Mouse (Mus musculus): ENCODE measurements around the gene Slc23a2. TPM values are rescaled to one million over a fixed set of nuclear protein-coding genes. Genes with fewer than 3 reads are reported as not detected.

The Slc23a2 gene
- polyA plus RNA-seq, 1 experiment from 2014 or later, result 44.6 TPM

GRCm38 (mm10) chr2:132079139-132079538 lies 65.8 kb downstream of the Slc23a2 start:
- Histone ChIP-seq H3K9ac (no peak overlapping the region), H3K9me3 (ENCODE audit: control insufficient read depth, low read length) (no peaks in the 10 kb centered on the region), H3K27me3 (ENCODE audit: control insufficient read depth, insufficient read depth, low read length) (no peaks in the 10 kb centered on the region), H3K4me2 (replicated peaks) (no peak overlapping the region), H3K4me1 (replicated peaks; ENCODE audit: control insufficient read depth, insufficient read depth, low read length) (no peaks in the 10 kb centered on the region), H3K36me3 (replicated peaks; ENCODE audit: control insufficient read depth, insufficient read depth) (peaks cover 55% of the 10 kb centered on the region), H3K4me3 (replicated peaks; ENCODE audit: low read length) (no peak overlapping the region), H3K27ac (no peak overlapping the region)
- DNase-seq (ENCODE audit: low spot score) (no peak), ATAC-seq (ENCODE audit: low FRiP score) (no peak)
- 87% methylated on average over 5 of the region's 5 CpGs for WGBS

- WGBS, result 73% methylated on average over 3 of the region's 3 CpGs
- no peak overlapping the region for H3K9ac ChIP-seq
- no peaks in the 10 kb centered on the region for H3K27me3 ChIP-seq (ENCODE audit: control insufficient read depth, insufficient read depth, low read length)
- H3K4me1 ChIP-seq (replicated peaks; ENCODE audit: control insufficient read depth, insufficient read depth, low read length), result no peaks in the 10 kb centered on the region
- ATAC-seq (ENCODE audit: low FRiP score) (no peak), DNase-seq (ENCODE audit: low spot score) (no peak)
- H3K36me3 ChIP-seq (replicated peaks; ENCODE audit: control insufficient read depth, insufficient read depth), result peaks cover 85% of the 10 kb centered on the region
- no peak overlapping the region for H3K4me2 ChIP-seq (replicated peaks)
- H3K27ac ChIP-seq, result no peak overlapping the region
- H3K4me3 ChIP-seq (replicated peaks; ENCODE audit: low read length), result no peak overlapping the region
- H3K9me3 ChIP-seq (ENCODE audit: control insufficient read depth, low read length), result no peaks in the 10 kb centered on the region
Observed at GRCm38 (mm10) chr2:132073052-132073451, 71.9 kb downstream of the Slc23a2 start.

DNA sequence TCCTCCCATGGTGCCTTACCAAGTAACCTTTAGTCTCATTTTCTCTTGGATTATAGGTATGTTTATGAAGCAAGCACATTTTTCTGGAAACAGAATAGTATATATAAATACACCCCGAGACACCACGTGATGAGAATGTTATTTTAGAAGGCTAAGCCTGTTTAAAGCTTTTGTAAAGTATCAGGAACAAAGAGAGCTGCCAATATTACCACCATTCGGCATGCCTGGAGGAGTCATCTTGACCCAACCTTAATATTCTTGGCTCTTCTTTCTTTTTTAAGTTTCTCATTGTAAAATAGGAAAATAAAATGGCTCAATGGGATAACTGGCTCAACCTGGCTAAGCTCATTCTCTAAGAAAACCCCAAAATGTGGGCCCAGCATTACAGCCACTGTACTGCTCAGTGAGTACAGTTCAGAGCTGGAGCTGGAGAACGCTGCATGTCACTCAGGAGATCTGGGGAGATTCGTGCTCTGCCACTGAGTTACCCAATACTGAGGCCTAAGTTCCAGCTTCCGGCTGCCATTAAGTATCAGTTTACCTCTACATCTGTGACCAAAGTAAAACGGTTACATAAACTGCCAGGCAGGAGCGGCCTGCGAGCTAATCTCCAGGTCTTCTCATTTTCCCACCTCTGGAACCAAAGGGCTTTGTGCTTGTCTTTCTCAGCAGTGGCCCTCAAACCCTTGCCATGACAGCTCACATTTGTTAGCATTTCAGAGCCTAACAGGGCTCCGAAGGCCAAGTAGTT lies 74.7 kb downstream of the Slc23a2 start:
- ATAC-seq (ENCODE audit: low FRiP score), result no peak
- DNase-seq (ENCODE audit: low spot score), result no peak
- Histone ChIP-seq H3K4me3 (replicated peaks; ENCODE audit: low read length) (no peak overlapping the region), H3K9me3 (ENCODE audit: control insufficient read depth, low read length) (no peaks in the 10 kb centered on the region), H3K27me3 (ENCODE audit: control insufficient read depth, insufficient read depth, low read length) (no peaks in the 10 kb centered on the region), H3K9ac (no peak overlapping the region), H3K36me3 (replicated peaks; ENCODE audit: control insufficient read depth, insufficient read depth) (peaks cover 83% of the 10 kb centered on the region), H3K4me2 (replicated peaks) (no peak overlapping the region), H3K4me1 (replicated peaks; ENCODE audit: control insufficient read depth, insufficient read depth, low read length) (no peaks in the 10 kb centered on the region), H3K27ac (no peak overlapping the region)
- WGBS, result 89% methylated on average over 10 of the region's 10 CpGs

DNA sequence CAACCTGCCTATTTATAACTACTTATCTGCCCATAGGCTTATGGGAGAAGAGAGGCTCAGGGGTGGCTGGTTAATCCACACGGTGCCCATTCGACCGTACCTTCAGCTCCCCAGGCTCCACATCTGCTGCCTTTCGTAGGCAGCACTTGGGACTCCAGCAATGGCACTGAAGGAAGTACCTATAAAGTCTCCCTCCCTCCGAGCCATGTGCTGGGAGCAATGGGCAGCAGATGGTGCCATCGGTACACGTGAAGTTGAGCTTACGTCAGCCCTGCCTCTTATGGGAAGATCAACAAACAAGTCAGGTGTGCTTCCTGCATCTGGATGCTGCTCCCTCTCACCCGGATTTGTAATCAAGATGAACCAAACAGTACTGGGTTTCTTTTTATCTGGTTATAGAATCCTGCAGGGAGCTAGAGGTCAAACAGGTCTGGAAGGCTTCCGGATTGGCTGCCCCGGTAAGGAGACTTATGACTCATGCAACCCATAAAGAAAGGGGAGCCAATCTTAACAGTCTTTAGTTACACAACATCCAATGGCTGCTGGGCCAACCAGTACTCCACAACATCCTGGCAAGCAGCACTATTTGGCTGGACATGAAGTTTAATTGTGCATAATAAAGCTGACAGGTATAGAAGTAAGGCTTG lies 80.6 kb downstream of the Slc23a2 start:
- ATAC-seq (ENCODE audit: low FRiP score), result no peak; the same call in 1 of the 2 replicates
- no peak overlapping the region for H3K9ac ChIP-seq
- H3K36me3 ChIP-seq (replicated peaks; ENCODE audit: control insufficient read depth, insufficient read depth), result peaks cover 71% of the 10 kb centered on the region
- H3K4me3 ChIP-seq (replicated peaks; ENCODE audit: low read length), result no peak overlapping the region
- no peaks in the 10 kb centered on the region for H3K9me3 ChIP-seq (ENCODE audit: control insufficient read depth, low read length)
- no peaks in the 10 kb centered on the region for H3K4me1 ChIP-seq (replicated peaks; ENCODE audit: control insufficient read depth, insufficient read depth, low read length)
- H3K4me2 ChIP-seq (replicated peaks), result no peak overlapping the region
- no peaks in the 10 kb centered on the region for H3K27me3 ChIP-seq (ENCODE audit: control insufficient read depth, insufficient read depth, low read length)
- no peak overlapping the region for H3K27ac ChIP-seq
- no peak for DNase-seq (ENCODE audit: low spot score)
- WGBS, result 83% methylated on average over 11 of the region's 11 CpGs

- H3K4me1 ChIP-seq (replicated peaks; ENCODE audit: control insufficient read depth, insufficient read depth, low read length), result no peaks in the 10 kb centered on the region
- no peak for DNase-seq (ENCODE audit: low spot score)
- H3K9ac ChIP-seq, result no peak overlapping the region
- 79% methylated on average over 3 of the region's 3 CpGs for WGBS
- no peak overlapping the region for H3K27ac ChIP-seq
- H3K36me3 ChIP-seq (replicated peaks; ENCODE audit: control insufficient read depth, insufficient read depth), result peaks cover 71% of the 10 kb centered on the region
- no peak overlapping the region for H3K4me3 ChIP-seq (replicated peaks; ENCODE audit: low read length)
- no peak for ATAC-seq (ENCODE audit: low FRiP score)
- H3K27me3 ChIP-seq (ENCODE audit: control insufficient read depth, insufficient read depth, low read length), result no peaks in the 10 kb centered on the region
- H3K9me3 ChIP-seq (ENCODE audit: control insufficient read depth, low read length), result no peaks in the 10 kb centered on the region
- no peak overlapping the region for H3K4me2 ChIP-seq (replicated peaks)
Observed at GRCm38 (mm10) chr2:132063776-132064175, 81.1 kb downstream of the Slc23a2 start.

DNA sequence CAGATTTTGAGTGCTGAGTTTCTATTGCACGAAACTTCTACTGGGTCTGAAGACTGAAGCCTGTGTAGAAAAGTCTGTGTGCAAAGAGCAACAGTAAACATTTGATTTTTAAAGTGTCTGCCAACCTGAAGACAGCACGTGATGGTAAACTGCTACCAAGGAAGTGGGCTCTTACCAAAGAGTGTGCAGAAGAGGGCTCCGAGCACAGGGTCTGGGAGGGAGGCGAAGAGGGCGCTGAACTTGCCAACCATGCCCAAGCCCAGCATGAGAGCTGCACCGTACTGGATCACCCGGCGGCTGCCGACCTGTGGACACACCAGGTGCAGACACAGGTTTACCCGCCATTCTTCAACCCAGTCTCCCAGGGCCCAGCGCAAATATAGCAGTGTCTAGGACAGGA lies 83.0 kb downstream of the Slc23a2 start:
- H3K27me3 ChIP-seq (ENCODE audit: control insufficient read depth, insufficient read depth, low read length), result no peaks in the 10 kb centered on the region
- H3K9ac ChIP-seq, result no peak overlapping the region
- H3K36me3 ChIP-seq (replicated peaks; ENCODE audit: control insufficient read depth, insufficient read depth), result peaks cover 84% of the 10 kb centered on the region
- H3K4me3 ChIP-seq (replicated peaks; ENCODE audit: low read length), result no peak overlapping the region
- WGBS, result 94% methylated on average over 11 of the region's 11 CpGs
- no peak overlapping the region for H3K27ac ChIP-seq
- ATAC-seq (ENCODE audit: low FRiP score) (no peak), DNase-seq (ENCODE audit: low spot score) (no peak)
- H3K9me3 ChIP-seq (ENCODE audit: control insufficient read depth, low read length), result no peaks in the 10 kb centered on the region
- H3K4me2 ChIP-seq (replicated peaks), result no peak overlapping the region
- no peaks in the 10 kb centered on the region for H3K4me1 ChIP-seq (replicated peaks; ENCODE audit: control insufficient read depth, insufficient read depth, low read length)

DNA sequence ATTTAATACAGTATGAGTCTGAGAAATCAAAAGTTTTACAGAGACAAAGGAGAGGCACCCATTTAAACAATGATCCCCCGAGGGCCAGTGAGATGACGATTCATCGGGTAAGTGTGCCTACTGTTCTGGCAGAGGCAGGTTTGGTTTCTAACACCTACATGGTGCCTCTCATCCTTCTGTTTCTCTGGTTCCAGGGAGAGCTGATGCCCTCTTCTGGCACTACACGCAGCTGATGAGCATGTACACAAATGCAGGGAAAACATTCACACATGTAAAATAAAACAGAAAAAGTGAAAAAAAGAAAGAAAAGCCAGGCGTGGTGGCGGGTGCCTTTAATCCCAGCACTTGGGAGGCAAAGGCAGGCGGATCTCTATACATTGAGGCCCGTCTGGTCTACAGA lies 85.0 kb downstream of the Slc23a2 start:
- H3K4me1 ChIP-seq (replicated peaks; ENCODE audit: control insufficient read depth, insufficient read depth, low read length), result no peaks in the 10 kb centered on the region
- no peak for DNase-seq (ENCODE audit: low spot score)
- H3K4me2 ChIP-seq (replicated peaks), result no peak overlapping the region
- no peaks in the 10 kb centered on the region for H3K27me3 ChIP-seq (ENCODE audit: control insufficient read depth, insufficient read depth, low read length)
- H3K9ac ChIP-seq, result no peak overlapping the region
- H3K4me3 ChIP-seq (replicated peaks; ENCODE audit: low read length), result no peak overlapping the region
- no peaks in the 10 kb centered on the region for H3K9me3 ChIP-seq (ENCODE audit: control insufficient read depth, low read length)
- H3K36me3 ChIP-seq (replicated peaks; ENCODE audit: control insufficient read depth, insufficient read depth), result peaks cover 85% of the 10 kb centered on the region
- no peak overlapping the region for H3K27ac ChIP-seq
- no peak for ATAC-seq (ENCODE audit: low FRiP score)
- WGBS, result 88% methylated on average over 8 of the region's 8 CpGs

- WGBS, result 92% methylated on average over 8 of the region's 8 CpGs
- Histone ChIP-seq H3K9me3 (ENCODE audit: control insufficient read depth, low read length) (no peaks in the 10 kb centered on the region), H3K4me1 (replicated peaks; ENCODE audit: control insufficient read depth, insufficient read depth, low read length) (no peaks in the 10 kb centered on the region), H3K4me2 (replicated peaks) (no peak overlapping the region), H3K27ac (no peak overlapping the region), H3K27me3 (ENCODE audit: control insufficient read depth, insufficient read depth, low read length) (no peaks in the 10 kb centered on the region), H3K4me3 (replicated peaks; ENCODE audit: low read length) (no peak overlapping the region), H3K9ac (no peak overlapping the region), H3K36me3 (replicated peaks; ENCODE audit: control insufficient read depth, insufficient read depth) (peaks cover 62% of the 10 kb centered on the region)
- no peak for ATAC-seq (ENCODE audit: low FRiP score)
- DNase-seq (ENCODE audit: low spot score), result no peak
Observed at GRCm38 (mm10) chr2:132055349-132055753, 89.6 kb downstream of the Slc23a2 start.

- peaks cover 48% of the 10 kb centered on the region for H3K36me3 ChIP-seq (replicated peaks; ENCODE audit: control insufficient read depth, insufficient read depth)
- no peak for ATAC-seq (ENCODE audit: low FRiP score)
- H3K4me1 ChIP-seq (replicated peaks; ENCODE audit: control insufficient read depth, insufficient read depth, low read length), result no peaks in the 10 kb centered on the region
- DNase-seq (ENCODE audit: low spot score), result no peak
- H3K9ac ChIP-seq, result no peak overlapping the region
- no peaks in the 10 kb centered on the region for H3K9me3 ChIP-seq (ENCODE audit: control insufficient read depth, low read length)
- no peak overlapping the region for H3K4me3 ChIP-seq (replicated peaks; ENCODE audit: low read length)
- H3K27me3 ChIP-seq (ENCODE audit: control insufficient read depth, insufficient read depth, low read length), result no peaks in the 10 kb centered on the region
- no peak overlapping the region for H3K27ac ChIP-seq
- WGBS, result 87% methylated on average over 4 of the region's 4 CpGs
- H3K4me2 ChIP-seq (replicated peaks), result no peak overlapping the region
Observed at GRCm38 (mm10) chr2:132053824-132054223, 91.1 kb downstream of the Slc23a2 start.
